ENCODE assay signal across 12 mouse cellular contexts in genomic region chr19:34959369-34959768, GRCm38 (mm10). TPM values are rescaled to one million over a fixed set of nuclear protein-coding genes. Genes with fewer than 3 reads are reported as not detected.
DNase-seq lines count a peak whose midpoint lies in the region; ATAC-seq and TF ChIP-seq lines count a peak whose summit lies in the region.
"Had no signal": no experiment of that assay in that cellular context is flagged by ENCODE, and none has a peak within 500 bp of the region (broad histone marks: within the 10 kb centered on the region; RNA-seq: fewer than 3 reads in every experiment).

No protein-coding gene starts in this region.

- H3K4me3 ChIP-seq in heart, adult 2 months: no peak overlapping the region
- H3K4me3 ChIP-seq in cortical plate, adult 2 months (ENCODE audit: insufficient read depth, low read length): no peak overlapping the region
- H3K4me3 ChIP-seq in liver, postnatal 0 days (ENCODE audit: low read depth, low read length): no peak overlapping the region
- H3K4me3 ChIP-seq: embryonic facial prominence, embryonic 12.5 days; forebrain, embryonic 15.5 days; hindbrain, embryonic 10.5 days had no signal

- no peaks in the 10 kb centered on the region for H3K9me3 ChIP-seq in liver, postnatal 0 days (ENCODE audit: low read length)
- H3K9me3 ChIP-seq: embryonic facial prominence, embryonic 12.5 days; forebrain, embryonic 15.5 days; hindbrain, embryonic 10.5 days had no signal

- intact Hi-C loops in heart, adult 2 months (cut with DNase I): no loop called here
- intact Hi-C loops in heart, postnatal 25 days (cut with DNase I): no loop called here
- intact Hi-C loops in left cerebral cortex, postnatal 36 days (cut with DNase I): no loop called here
- intact Hi-C loops in gastrocnemius, postnatal 14 days (cut with DNase I; ENCODE audit: low total_unique reads): no loop called here

- 56% methylated on average over 11 of the region's 11 CpGs for WGBS in heart, adult 2 months
- WGBS in liver, postnatal 0 days (ENCODE audit: insufficient replicate concordance): 79% methylated on average over 11 of the region's 11 CpGs

- TF ChIP-seq CTCF in heart, adult 2 months (IDR thresholded peaks at IDR 0.05): peak; percentile 39
- TF ChIP-seq CTCF in cortical plate, adult 2 months (IDR thresholded peaks at IDR 0.05; ENCODE audit: extremely low read depth, insufficient read depth, low read length): peak; percentile 25; the same call in 1 of the 2 replicates
- TF ChIP-seq CTCF in liver, postnatal 0 days (IDR thresholded peaks at IDR 0.05; ENCODE audit: low read depth): no peak

- ATAC-seq in liver, postnatal 0 days: no peak
- ATAC-seq: forebrain, embryonic 15.5 days had no signal

- no peak overlapping the region for H3K27ac ChIP-seq in heart, adult 2 months
- H3K27ac ChIP-seq in cortical plate, adult 2 months (ENCODE audit: insufficient read depth, low read length): no peak overlapping the region
- no peak overlapping the region for H3K27ac ChIP-seq in liver, postnatal 0 days (ENCODE audit: low read depth)
- H3K27ac ChIP-seq: embryonic facial prominence, embryonic 12.5 days; forebrain, embryonic 15.5 days; hindbrain, embryonic 10.5 days had no signal

- H3K9ac ChIP-seq in heart, adult 2 months (ENCODE audit: low read depth, low read length): no peak overlapping the region
- H3K9ac ChIP-seq in liver, postnatal 0 days (replicated peaks): no peak overlapping the region
- H3K9ac ChIP-seq: embryonic facial prominence, embryonic 12.5 days; forebrain, embryonic 15.5 days had no signal

- H3K4me2 ChIP-seq in liver, postnatal 0 days (ENCODE audit: low read depth, low read length): no peak overlapping the region
- H3K4me2 ChIP-seq: embryonic facial prominence, embryonic 12.5 days; forebrain, embryonic 15.5 days had no signal

- no peaks in the 10 kb centered on the region for H3K36me3 ChIP-seq in heart, adult 2 months (ENCODE audit: control insufficient read depth, insufficient read depth, low read length)
- H3K36me3 ChIP-seq in liver, postnatal 0 days (replicated peaks; ENCODE audit: insufficient read depth, low read length): peaks cover 42% of the 10 kb centered on the region

- peak in 1 of 2 experiments; percentile 10 for DNase-seq in heart, adult 2 months
- DNase-seq in heart, postnatal 25 days (ENCODE audit: low spot score): no peak
- DNase-seq in CD4-positive, CD25-positive, alpha-beta regulatory T cell, adult 2 months (ENCODE audit: low read depth, low spot score): peak; percentile 79
- DNase-seq in left cerebral cortex, postnatal 36 days (ENCODE audit: low spot score in 2 of 2): peak; percentile 27 to 36
- no peak for DNase-seq in ovary, postnatal 14 days (ENCODE audit: low spot score)
- DNase-seq in liver, postnatal 0 days: no peak
- no peak for DNase-seq in gastrocnemius, postnatal 14 days
- DNase-seq: kidney, postnatal 10 days had no signal

- H3K79me2 ChIP-seq in heart, adult 2 months (replicated peaks; ENCODE audit: control insufficient read depth, insufficient read depth, low read length): no peaks in the 10 kb centered on the region

- TF ChIP-seq EP300 in heart, adult 2 months (IDR thresholded peaks at IDR 0.05; ENCODE audit: insufficient read depth, low read depth, low read length): no peak
- TF ChIP-seq EP300 in liver, postnatal 0 days (IDR thresholded peaks at IDR 0.05; ENCODE audit: low read depth): no peak

- TF ChIP-seq POLR2A in heart, adult 2 months (IDR thresholded peaks at IDR 0.05; ENCODE audit: insufficient read depth, low read depth, low read length): no peak
- no peak for TF ChIP-seq POLR2A in cortical plate, adult 2 months (IDR thresholded peaks at IDR 0.05; ENCODE audit: extremely low read depth, insufficient read depth, low read length)

- H3K4me1 ChIP-seq in heart, adult 2 months (ENCODE audit: control insufficient read depth, insufficient read depth, low read length): no peaks in the 10 kb centered on the region; the same call in 1 of the 2 replicates
- H3K4me1 ChIP-seq in cortical plate, adult 2 months (ENCODE audit: control insufficient read depth, insufficient read depth, low read length): no peaks in the 10 kb centered on the region
- H3K4me1 ChIP-seq in liver, postnatal 0 days (ENCODE audit: insufficient read depth): no peaks in the 10 kb centered on the region
- H3K4me1 ChIP-seq: embryonic facial prominence, embryonic 12.5 days; forebrain, embryonic 15.5 days; hindbrain, embryonic 10.5 days had no signal

- H3K27me3 ChIP-seq in heart, adult 2 months (ENCODE audit: control insufficient read depth, insufficient read depth, low read length): no peaks in the 10 kb centered on the region
- no peaks in the 10 kb centered on the region for H3K27me3 ChIP-seq in liver, postnatal 0 days (ENCODE audit: insufficient read depth, low read length)
- H3K27me3 ChIP-seq: embryonic facial prominence, embryonic 12.5 days; forebrain, embryonic 15.5 days had no signal

RNA-seq across cellular contexts. Expression of gene Kif20b, which starts 37.2 kb away (rescaled TPM):
- total RNA-seq in heart, adult 2 months (2021): under 1 TPM; 0.63 to 0.91 TPM
- 0.06 and 0.76 TPM in 2 replicates for polyA plus RNA-seq in heart, adult 2 months (2012; rRNA removed)
- 1 to 10 TPM; 1.1 to 1.3 TPM for total RNA-seq in heart, postnatal 25 days (2021)
- 0.74 and 0.77 TPM in 2 replicates for polyA plus RNA-seq in cortical plate, adult 2 months (2012; rRNA removed)
- total RNA-seq in left cerebral cortex, postnatal 36 days (2021): 1 to 10 TPM; 1.2 to 1.3 TPM
- 13.9 and 18.0 TPM in 2 replicates for polyA plus RNA-seq in liver, postnatal 0 days (2015; fragmentation: Nextera tagmentation; extraction: Ambion mirVana)
- total RNA-seq in gastrocnemius, postnatal 14 days (2021): 1 to 10 TPM; 2.4 to 2.6 TPM

Comparison
In these comparisons a context has a peak if more than half of its experiments do, and no peak if none do; other contexts are left out.
1. DNase-seq: peak in CD4-positive, CD25-positive, alpha-beta regulatory T cell, adult 2 months (single experiment) and left cerebral cortex, postnatal 36 days (2 of 2); none in heart, postnatal 25 days (single experiment), ovary, postnatal 14 days (single experiment), liver, postnatal 0 days (single experiment) and gastrocnemius, postnatal 14 days (single experiment).